Mouse (Mus musculus) spleen, adult 2 months (tissue): Measurements from ENCODE around the gene Coro1b. TPM values are rescaled to one million over a fixed set of nuclear protein-coding genes. Genes with fewer than 3 reads are reported as not detected.

Experiments
- DNase-seq, 2 experiments: peaks; one replicate each; pipeline versions ENCODE4 v3.0.0 to v3.0.0-alpha.2; 2012 to 2021; ENCODE audit warnings: low spot score in 2 of 2, low read depth in 1 of 2
- H3K27ac ChIP-seq: fragments of 200-500 bp; 2 replicates; pipeline ENCODE4 v1.5.1; 2012; ENCODE audit warnings: low read length, inconsistent platforms; ENCODE audit not compliant: insufficient read depth
- H3K27me3 ChIP-seq: fragments of 200-500 bp; 2 replicates; pipeline ENCODE4 v1.6.1; 2012; ENCODE audit warnings: mild to moderate bottlenecking, moderate library complexity, low read length, inconsistent platforms; ENCODE audit not compliant: control insufficient read depth, insufficient read depth
- H3K36me3 ChIP-seq: fragments of 200-500 bp; 2 replicates; pipeline ENCODE4 v1.6.1; 2012; ENCODE audit warnings: mild to moderate bottlenecking, low read length, inconsistent platforms; ENCODE audit not compliant: control insufficient read depth, insufficient read depth
- H3K4me1 ChIP-seq: fragments of 200-500 bp; 2 replicates; pipeline ENCODE4 v1.6.1; 2011; ENCODE audit warnings: inconsistent platforms; ENCODE audit not compliant: control insufficient read depth, insufficient read depth, insufficient read length
- H3K4me3 ChIP-seq: fragments of 200-500 bp; 2 replicates; pipeline ENCODE4 v1.5.1; 2011; ENCODE audit warnings: mild to moderate bottlenecking, inconsistent platforms; ENCODE audit not compliant: insufficient read depth, insufficient read length; ENCODE audit errors: extremely low read depth
- CTCF ChIP-seq: fragments of 200-500 bp; IDR thresholded peaks from 2 replicates; pipeline ENCODE4 v1.5.1; 2011; ENCODE audit warnings: mild to moderate bottlenecking, inconsistent platforms; ENCODE audit not compliant: insufficient read depth, insufficient read length, insufficient replicate concordance; ENCODE audit errors: extremely low read depth
- POLR2A ChIP-seq: fragments of 200-500 bp; IDR thresholded peaks from 2 replicates; pipeline ENCODE4 v1.6.1; 2011; ENCODE audit warnings: low read depth, low read length, inconsistent platforms
- WGBS: fragments of 180-500 bp; shearing (Covaris S2); methylation state at CpG from one replicate; pipeline ENCODE4 v1.1.7; 2018; 5-methylcytosine and 5-hydroxymethylcytosine counted together
- polyA plus RNA-seq: library from polyadenylated mRNA; depleted of rRNA; stranded (reverse); fragments of >200 nt; gene quantifications from 2 replicates; pipeline ENCODE4 v1.2.3, GENCODE M21; 2012

Gene Coro1b
- polyA plus RNA-seq, 1 experiment = 386 TPM

- Histone ChIP-seq H3K4me3 (no peak overlapping the region), H3K36me3 (peaks cover 39% of the 10 kb centered on the region), H3K27me3 (no peaks in the 10 kb centered on the region), H3K4me1 (peaks cover 14% of the 10 kb centered on the region), H3K27ac (no peak overlapping the region)
- DNase-seq = no peak
- WGBS = 97% methylated on average over 18 of the region's 18 CpGs
- TF ChIP-seq POLR2A = no peak
- TF ChIP-seq CTCF = no peak
Observed at GRCm38 (mm10) chr19:4103294-4103693, 45.1 kb upstream of the Coro1b start.

- Histone ChIP-seq H3K36me3 (peaks cover 42% of the 10 kb centered on the region), H3K4me1 (peaks cover 10% of the 10 kb centered on the region), H3K4me3 (no peak overlapping the region), H3K27me3 (no peaks in the 10 kb centered on the region), H3K27ac (no peak overlapping the region)
- TF ChIP-seq CTCF (no peak), POLR2A (no peak)
- 65% methylated on average over 3 of the region's 3 CpGs for WGBS
- no peak for DNase-seq
Observed at GRCm38 (mm10) chr19:4103792-4104191, 44.6 kb upstream of the Coro1b start.

GRCm38 (mm10) chr19:4104675-4105194 lies 43.7 kb upstream of the Coro1b start:
- no peak for DNase-seq
- Histone ChIP-seq H3K27ac (no peak overlapping the region), H3K27me3 (no peaks in the 10 kb centered on the region), H3K4me3 (no peak overlapping the region), H3K4me1 (peaks cover 10% of the 10 kb centered on the region), H3K36me3 (peaks cover 42% of the 10 kb centered on the region)
- no peak for TF ChIP-seq CTCF
- TF ChIP-seq POLR2A = no peak
- 94% methylated on average over 16 of the region's 16 CpGs for WGBS

GRCm38 (mm10) chr19:4106654-4107053 lies 41.8 kb upstream of the Coro1b start:
- Histone ChIP-seq H3K4me3 (no peak overlapping the region), H3K27ac (no peak overlapping the region), H3K4me1 (peaks cover 1% of the 10 kb centered on the region; the same call in 1 of the 2 replicates), H3K36me3 (peaks cover 50% of the 10 kb centered on the region), H3K27me3 (no peaks in the 10 kb centered on the region)
- no peak for DNase-seq
- WGBS = 94% methylated on average over 14 of the region's 14 CpGs
- TF ChIP-seq CTCF = no peak
- TF ChIP-seq POLR2A = no peak

- Histone ChIP-seq H3K27ac (no peak overlapping the region), H3K27me3 (no peaks in the 10 kb centered on the region), H3K4me1 (peaks cover 4% of the 10 kb centered on the region; the same call in 1 of the 2 replicates), H3K36me3 (peaks cover 52% of the 10 kb centered on the region), H3K4me3 (no peak overlapping the region)
- TF ChIP-seq CTCF = no peak
- no peak for TF ChIP-seq POLR2A
- 88% methylated on average over 9 of the region's 9 CpGs for WGBS
- no peak for DNase-seq
Observed at GRCm38 (mm10) chr19:4108535-4108934, 39.9 kb upstream of the Coro1b start.

GRCm38 (mm10) chr19:4112063-4112960 lies 36.1 kb upstream of the Coro1b start:
- H3K36me3 ChIP-seq = peaks cover 47% of the 10 kb centered on the region

More at GRCm38 (mm10) chr19:4112063-4112960, 36.1 kb upstream of the Coro1b start:
- peaks cover 23% of the 10 kb centered on the region for H3K4me1 ChIP-seq
- WGBS = 93% methylated on average over 26 of the region's 26 CpGs
- TF ChIP-seq POLR2A (no peak), CTCF (no peak)
- no peak for DNase-seq
- no peaks in the 10 kb centered on the region for H3K27me3 ChIP-seq
- H3K27ac ChIP-seq = peak overlapping the region; percentile 95
- no peak overlapping the region for H3K4me3 ChIP-seq
